Mouse (Mus musculus) neutrophil, adult 5-6 weeks (primary cell): ENCODE measurements around the gene Traf6. TPM values are rescaled to one million over a fixed set of nuclear protein-coding genes. Genes with fewer than 3 reads are reported as not detected.

Source experiments
- ATAC-seq: fragments of 151-379, 151-347 bp; 2 replicates; pipeline ENCODE4 v1.8.0; 2017; ENCODE audit warnings: mild to moderate bottlenecking, moderate TSS enrichment; ENCODE audit not compliant: insufficient number of reproducible peaks, poor library complexity, low FRiP score, severe bottlenecking; ENCODE audit errors: extremely low read depth
- total RNA-seq: library from RNA; stranded (forward); fragments of 200-1000 nt; gene quantifications from 2 replicates; pipeline ENCODE4 v1.2.3, GENCODE M21; 2017

Traf6 gene
- total RNA-seq, result 24.6 and 26.2 TPM in 2 replicates

- peak; percentile 96 for ATAC-seq
Observed at GRCm38 (mm10) chr2:101678236-101679021, at the start of gene Traf6. Gene Traf6 (plus strand): TSS chr2:101678429.

DNA sequence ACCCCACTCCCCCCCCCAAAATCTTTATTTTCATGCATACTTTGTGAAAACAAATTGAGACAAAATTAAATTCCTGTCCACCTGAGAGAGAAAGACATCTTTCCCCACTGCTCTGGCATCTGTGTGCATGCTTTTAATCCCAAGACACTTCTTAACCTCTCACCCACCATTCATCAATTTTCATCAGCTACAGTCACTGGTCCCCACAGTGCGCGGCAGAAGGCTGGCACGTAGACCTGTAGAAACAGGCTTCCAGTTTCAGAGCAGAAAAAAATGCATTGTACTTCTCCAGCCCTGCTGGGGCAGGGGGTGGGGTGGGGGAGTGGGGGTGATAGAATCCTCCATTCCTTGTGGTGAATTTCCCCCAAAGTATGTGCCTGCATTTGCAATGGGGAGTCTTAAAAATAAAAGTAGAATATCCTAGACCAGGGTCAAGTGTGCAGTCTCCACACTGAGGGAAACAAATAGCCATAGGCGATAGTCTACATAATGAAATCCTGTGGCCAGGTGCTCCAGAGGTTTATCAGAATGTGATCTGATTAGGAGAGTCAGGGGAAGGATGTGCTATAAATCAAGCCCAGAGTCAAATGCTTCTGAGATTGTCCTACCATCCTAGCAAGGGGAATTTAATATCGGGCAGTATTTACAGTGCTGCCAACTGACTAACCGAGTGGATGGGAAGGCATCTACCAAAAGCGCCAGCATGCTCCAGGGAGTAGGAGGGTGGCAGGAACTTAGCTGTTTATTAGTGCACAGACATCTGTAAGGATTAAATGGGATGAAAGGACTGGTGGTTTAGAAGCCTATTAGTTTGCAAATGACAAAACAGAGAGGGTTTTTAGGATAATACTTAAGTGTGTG is 39.0 kb upstream of the Traf6 start:
- ATAC-seq, result no peak

DNA sequence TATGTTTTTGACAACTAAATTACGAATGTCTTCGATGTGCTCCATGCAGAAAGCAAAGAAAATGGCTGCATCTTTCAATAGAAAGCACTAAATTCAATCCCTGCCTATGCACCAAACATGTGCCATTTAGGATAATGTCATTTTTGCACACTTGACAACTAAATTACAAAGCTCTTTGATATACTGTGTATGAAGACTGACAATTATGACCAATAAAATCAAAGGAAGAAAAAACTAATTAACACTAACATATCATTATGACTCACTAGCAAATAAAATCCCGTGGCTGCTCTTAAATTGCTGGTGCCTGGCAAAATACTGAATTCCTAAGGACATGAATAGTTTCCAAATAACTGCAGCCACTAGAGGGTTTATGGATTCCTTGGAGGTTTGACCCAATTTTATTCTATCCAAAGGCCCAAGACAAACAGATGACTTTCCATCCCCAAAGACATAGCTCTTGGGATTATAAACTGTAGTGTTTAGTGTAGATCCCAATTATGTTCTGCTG is 38.3 kb upstream of the Traf6 start:
- no peak for ATAC-seq

GRCm38 (mm10) chr2:101645841-101646240 is 32.4 kb upstream of the Traf6 start:
- ATAC-seq, result no peak

DNA sequence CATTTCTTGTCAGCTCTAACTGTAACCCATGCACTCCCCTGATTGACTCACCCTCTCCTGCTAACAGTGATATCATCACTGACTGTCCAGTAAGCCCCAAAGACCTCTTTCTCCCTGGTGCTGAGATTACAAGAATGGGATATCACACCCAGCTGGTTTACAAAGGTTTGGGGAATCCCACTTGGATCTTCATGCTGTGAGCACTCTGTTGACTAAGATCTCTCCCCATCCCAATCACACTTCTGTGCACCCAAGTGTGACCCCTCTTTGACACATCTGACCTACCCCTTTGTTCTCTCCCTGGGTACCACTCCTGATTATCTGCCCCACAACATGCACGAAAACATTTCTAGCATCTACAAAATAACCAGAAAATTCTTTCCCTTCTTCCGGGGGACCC is 29.9 kb upstream of the Traf6 start:
- no peak for ATAC-seq

GRCm38 (mm10) chr2:101649114-101649671 is 29.0 kb upstream of the Traf6 start, which contains the start of the genes Rag1 and B230118H07Rik:
Gene Rag1 (minus strand): TSS chr2:101649501.
Gene B230118H07Rik (minus strand): TSS chr2:101649532.
- ATAC-seq, result no peak

DNA sequence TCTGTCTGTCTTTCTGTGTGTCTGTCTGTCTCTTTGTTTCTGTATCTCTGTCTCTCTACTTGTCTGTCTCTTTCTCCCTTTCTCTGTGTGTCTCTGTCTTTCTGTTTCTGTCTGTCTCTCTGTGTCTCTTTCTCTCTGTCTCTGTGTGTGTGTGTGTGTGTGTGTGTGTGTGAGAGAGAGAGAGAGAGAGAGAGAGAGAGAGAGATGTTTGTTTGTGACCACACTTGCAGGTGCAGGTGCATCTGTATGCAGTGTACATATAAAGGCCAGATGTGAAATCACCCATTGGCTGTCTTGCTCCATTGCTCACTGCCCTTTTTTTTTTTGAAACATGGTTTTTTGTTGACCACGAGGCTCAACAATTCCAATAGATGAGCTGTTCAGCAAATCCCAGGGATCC is 27.8 kb upstream of the Traf6 start:
- no peak for ATAC-seq

DNA sequence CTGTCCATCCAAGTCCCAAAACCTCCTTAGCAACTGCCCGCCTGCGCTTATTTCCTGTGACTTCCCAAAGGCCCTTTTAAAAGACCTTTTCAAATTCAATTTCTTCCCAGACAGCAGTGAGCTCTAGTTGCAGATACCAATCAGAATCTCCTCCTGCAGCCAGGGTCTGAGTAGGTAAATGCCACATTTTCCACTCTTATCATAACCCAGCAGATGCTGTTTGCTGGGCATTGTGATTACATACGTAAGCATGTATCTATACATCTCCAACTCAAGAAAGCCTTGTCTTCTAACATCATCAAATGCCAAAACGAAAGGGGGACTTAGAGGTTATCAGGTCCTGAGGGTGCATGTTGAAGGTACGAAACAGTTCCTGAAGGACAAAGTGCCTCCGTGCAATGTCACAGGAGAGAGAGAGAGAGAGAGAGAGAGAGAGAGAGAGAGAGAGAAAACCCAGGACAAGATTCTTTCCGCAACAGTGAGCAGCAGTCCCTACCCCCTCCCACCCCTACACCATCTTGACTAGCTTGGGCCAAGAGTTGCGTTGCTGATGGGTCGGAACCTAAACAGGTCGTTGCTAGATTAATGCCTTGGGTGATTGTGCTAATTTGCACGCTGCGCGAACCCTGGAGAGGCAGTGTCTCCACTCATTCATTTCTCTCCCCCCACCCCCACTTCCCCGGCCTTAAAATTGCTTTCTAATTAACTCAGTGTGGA is 25.9 kb upstream of the Traf6 start:
- no peak for ATAC-seq

GRCm38 (mm10) chr2:101652921-101653597 is 25.2 kb upstream of the Traf6 start:
- ATAC-seq, result no peak

DNA sequence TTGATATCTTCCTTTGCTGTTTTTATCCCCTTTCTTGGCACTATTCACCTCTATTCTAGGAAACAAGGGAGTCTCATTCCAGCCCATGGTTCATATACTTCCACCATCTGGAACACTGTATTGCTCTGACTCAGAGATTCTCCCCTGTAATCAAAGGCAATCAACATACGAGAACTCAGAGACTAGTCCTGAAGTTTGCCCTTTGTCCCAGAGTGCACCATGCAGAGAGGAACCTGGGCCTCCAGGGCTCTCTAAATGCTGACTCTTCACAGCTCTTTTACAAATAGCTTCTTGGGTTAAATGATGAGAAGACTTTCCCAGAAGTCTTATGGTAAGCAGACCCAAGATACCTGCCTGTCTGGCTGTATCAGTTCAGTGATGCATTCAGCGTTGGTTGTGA is 17.7 kb upstream of the Traf6 start:
- ATAC-seq, result no peak

DNA sequence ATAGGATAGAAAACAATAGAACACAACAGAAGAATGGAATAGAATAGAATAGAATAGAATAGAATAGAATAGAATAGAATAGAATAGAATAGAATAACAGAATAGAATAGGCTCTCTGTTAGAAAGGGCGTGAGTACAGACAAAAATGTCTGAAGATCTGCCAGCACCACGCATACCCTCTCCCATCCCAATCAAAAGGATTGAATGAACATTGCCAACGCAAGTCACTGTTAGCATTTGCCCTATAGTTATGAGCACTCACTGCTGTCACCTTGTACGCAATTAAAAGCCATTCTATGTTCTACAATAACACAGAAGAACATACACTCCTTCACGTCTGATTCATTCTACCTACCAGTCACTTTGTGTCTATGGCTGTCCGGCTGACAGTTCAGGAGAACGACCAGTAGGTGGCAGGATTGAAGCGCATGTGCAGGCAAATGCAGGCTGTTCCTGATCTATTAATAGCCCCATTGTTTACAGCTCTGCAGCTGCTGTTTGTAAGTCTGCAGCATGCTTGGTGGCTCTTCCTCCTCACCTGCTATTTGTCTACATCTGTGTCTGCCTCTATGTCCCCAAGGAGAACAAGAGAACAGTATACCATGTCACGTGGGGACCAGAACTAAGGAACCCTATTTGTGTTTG is 13.0 kb upstream of the Traf6 start:
- ATAC-seq, result peak; percentile 92

- ATAC-seq, result no peak
Observed at GRCm38 (mm10) chr2:101665703-101666092, 12.5 kb upstream of the Traf6 start.

- no peak for ATAC-seq
Observed at GRCm38 (mm10) chr2:101668751-101669150, 9.5 kb upstream of the Traf6 start.

DNA sequence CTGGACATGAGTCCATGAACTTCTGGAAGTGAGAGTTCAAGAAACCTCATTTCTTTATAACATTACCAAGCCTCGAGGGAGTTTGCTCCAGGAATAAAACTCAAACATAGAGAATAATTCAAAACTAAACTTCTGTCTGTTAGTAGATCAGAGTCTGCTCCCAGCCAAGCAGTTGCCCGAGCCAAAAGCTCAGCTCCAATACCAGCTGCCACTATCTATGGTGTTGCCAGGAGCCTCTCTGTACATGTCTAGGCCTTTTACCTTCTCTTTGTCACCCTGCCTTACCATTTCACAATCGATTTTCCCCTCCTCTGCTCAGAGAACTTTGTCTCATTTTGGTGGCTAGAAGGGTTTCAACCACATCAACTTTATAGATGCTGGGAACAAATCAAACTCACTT is 4.7 kb upstream of the Traf6 start:
- ATAC-seq, result no peak

GRCm38 (mm10) chr2:101679164-101679784 is 1.0 kb downstream of the Traf6 start:
- no peak for ATAC-seq

DNA sequence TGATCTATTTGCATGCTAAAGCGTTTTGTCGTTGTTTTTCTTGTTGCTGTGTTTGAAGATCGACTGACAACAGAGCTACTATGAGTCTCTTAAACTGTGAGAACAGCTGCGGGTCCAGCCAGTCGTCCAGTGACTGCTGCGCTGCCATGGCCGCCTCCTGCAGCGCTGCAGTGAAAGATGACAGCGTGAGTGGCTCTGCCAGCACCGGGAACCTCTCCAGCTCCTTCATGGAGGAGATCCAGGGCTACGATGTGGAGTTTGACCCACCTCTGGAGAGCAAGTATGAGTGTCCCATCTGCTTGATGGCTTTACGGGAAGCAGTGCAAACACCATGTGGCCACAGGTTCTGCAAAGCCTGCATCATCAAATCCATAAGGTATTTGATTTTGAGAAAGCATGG is 6.2 kb downstream of the Traf6 start:
- no peak for ATAC-seq

GRCm38 (mm10) chr2:101688011-101688410 is 9.8 kb downstream of the Traf6 start:
- ATAC-seq, result no peak
